Mouse (Mus musculus): Measurements from ENCODE around the gene Tbc1d9b.
"Not testable (repeated sequence)": the region's sequence is repeated elsewhere in the genome, so short reads cannot be mapped to it uniquely, and the experiment has no call there.

Gene Tbc1d9b

DNA sequence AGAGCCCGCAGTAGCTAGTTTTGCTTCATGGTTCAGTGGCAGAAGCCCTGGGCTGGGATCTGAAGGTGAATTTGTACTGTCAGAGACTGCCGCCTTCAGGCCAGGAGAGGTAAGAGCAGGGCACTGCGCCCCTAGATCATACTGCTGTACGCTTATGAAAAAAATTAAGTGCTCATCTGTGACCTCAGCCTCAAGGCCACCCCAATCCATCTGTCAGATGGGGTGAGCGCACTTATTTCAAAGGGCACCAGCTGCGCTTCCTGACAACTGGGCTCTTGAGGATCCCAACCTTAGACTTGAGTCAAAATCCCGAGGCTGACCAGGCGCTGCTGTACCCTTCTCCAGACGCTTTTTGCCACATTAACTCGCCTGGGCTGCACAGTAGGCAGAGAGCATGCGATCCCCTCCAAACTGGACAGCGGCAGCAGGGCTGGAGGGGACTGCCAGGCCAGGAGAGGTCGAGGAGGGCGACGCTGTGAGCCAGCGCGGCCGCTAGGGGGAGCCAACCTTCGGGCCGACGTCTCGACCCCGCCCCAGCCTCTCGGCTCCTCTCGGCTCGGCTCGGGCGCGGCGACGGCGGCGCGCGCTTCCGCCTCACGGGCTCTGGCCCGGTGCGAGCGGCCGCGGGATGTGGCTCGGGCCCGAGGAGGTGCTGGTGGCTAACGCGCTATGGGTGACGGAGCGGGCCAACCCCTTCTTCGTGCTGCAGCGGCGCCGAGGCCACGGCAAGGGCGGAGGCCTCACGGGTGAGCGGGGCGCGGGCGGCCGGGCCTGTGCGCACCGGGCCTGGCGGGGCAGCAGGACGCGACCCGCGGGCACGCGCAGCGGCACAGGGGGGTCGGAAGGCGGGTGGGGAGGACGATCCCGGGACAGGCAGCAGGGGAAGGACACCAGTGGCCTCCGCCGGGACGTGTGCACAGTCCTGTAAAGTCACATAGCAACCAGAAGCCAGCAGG is at the start of gene Tbc1d9b:
Gene Tbc1d9b, plus strand, starts transcription at position 586 of the 956 bp plus-strand sequence.
- peak; percentile 92 for DNase-seq (ENCODE audit: low read depth, low spot score)

GRCm38 (mm10) chr11:50086211-50086610 is 45.0 kb upstream of the Tbc1d9b start:
- no peak for DNase-seq (ENCODE audit: low read depth, low spot score)

DNA sequence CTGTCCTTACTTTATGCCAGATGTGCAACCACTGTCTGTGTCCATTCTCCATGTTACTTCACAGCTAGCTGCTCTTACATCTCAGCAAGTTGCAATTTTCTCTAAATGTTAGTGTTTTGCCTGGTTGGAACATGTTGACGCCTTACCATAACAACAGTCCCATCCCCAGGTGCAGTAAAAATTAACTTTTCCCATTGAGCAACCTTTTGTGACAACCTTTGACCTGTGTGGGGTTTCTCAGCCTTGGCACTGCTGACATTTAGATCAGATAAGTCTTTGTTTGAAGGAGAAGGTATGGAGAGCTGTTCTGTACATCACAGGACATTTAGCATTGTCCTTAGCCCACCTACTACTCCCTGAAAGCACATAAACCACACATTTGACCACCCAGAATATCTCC is 41.4 kb upstream of the Tbc1d9b start:
- DNase-seq (ENCODE audit: low read depth, low spot score) = no peak

DNA sequence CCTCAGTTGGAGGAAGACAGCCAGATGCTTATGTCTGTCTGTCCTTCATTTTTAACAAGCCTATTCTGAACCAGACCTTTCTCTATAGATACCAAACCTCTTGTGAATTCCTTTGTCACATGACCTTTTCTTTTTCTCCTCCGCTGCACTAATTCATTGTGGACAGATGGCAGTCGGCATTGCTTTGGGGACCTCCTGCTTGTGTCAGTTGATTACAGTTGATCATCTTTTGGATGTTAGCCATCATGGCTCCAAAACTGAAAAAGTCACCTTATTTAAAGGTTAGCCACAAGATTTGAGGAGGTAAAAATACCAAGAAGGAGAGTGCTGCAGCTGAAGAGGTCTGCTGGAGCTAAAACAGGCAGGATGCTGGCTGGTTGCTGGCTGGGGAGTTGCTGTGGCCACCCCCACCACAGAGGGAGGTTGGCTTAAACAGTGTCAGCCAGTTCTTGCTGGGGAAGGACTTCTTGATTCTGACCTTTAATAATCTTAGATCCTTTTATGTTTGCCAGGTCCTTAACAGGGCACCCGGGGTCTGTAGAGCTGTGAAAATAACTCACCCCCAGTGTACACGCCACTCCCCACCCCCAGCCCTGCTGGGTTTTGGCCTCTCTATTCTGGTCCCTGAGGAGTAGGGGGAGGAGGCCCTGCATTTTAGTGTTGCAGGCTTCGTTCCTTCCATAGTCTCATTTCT is 40.1 kb upstream of the Tbc1d9b start:
- no peak for DNase-seq (ENCODE audit: low read depth, low spot score)

- no peak for DNase-seq (ENCODE audit: low read depth, low spot score)
Observed at GRCm38 (mm10) chr11:50091681-50092080, 39.5 kb upstream of the Tbc1d9b start.

DNA sequence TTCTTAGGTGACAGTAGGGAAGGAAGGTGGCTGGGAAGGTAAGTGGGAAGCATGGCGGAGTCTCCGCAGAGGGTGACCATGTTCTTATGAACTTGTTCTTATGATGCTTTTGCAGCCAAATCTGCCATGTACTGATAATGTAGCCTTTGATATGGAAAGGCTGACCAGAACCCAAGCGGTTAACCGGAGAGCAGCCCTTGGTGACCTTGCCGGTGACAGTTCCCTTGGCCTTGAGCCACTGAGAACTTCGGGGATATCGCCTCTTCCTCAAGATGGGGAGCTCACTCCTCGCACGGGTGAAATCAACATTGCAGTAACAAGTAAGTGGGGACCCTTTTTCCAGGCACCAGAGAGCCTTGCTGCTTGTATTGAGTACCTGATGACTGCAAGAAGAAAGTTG is 35.5 kb upstream of the Tbc1d9b start:
- DNase-seq (ENCODE audit: low read depth, low spot score) = no peak

DNA sequence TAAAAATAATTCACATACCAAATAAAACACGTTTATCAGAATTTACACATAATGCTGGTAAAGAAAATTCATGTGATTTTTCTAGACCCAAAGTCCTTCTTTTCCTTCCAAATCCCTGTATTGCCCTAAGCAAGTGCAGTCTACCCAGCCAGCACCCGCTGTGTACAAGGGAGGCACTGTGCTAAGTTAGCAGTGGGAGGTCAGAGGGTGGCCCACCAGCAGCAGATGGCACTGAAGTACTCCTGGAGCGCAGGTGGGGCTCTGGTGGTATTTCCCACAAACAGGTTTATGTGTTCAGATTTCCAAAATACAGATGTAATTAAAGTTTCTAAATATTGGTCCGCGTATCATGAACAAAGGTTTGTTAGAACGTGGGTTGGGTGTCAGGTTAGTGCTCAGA is 34.1 kb upstream of the Tbc1d9b start:
- no peak for DNase-seq (ENCODE audit: low read depth, low spot score)

- no peak for DNase-seq (ENCODE audit: low read depth, low spot score)
Observed at GRCm38 (mm10) chr11:50098961-50099481, 32.2 kb upstream of the Tbc1d9b start.

DNA sequence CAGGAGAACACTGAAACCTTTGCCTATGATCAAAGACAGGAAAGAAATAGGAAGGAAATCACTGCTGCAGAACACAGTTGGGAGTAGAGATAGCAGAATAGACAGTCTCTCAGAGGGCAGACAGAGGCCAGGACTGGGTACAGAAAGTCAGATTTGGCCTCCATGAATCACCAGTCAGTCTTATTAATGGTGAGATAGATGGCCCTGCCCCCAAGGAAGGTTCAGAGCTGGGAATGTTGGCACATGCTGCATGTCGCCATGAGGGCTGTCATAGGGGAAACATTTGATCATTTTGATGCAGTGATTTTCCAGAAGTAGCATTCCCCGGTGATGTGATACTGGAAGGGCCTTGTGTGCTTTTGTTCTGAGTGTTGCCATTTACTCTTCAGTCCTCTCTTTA is 31.5 kb upstream of the Tbc1d9b start:
- no peak for DNase-seq (ENCODE audit: low read depth, low spot score)

DNA sequence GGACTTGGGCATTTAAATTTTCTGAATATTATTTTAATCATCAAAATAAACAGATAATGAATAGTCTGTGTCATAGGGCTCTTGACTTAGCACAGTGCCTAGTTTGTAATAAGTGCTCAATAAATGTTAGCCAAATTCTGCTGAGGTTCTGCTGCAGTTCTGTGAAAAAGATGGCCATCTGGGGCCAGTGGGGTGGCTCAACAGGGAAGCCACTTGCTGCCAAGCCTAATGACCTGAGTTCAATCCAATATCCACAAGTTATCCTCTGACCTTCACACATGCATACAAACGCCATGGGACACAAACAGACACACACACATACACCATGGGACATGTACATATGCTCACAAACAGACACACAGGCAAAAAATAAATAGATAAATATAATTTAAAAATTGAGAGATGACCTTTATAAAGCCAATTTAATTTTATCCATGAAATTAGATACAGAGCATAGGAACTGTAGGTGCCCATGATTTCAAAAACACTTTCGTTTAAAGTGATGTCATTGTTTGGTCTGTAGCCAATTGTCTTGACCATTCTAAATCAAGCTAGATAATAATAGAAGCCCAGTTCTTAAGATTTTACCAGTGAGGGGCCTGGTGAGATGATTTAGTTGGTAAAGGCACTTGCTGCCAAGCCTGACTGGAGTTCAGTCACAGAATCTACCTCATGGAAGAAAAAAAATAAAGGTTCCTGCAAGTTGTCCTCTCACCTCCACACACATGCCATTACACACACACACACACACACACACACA is 30.5 kb upstream of the Tbc1d9b start:
- no peak for DNase-seq (ENCODE audit: low read depth, low spot score)

DNA sequence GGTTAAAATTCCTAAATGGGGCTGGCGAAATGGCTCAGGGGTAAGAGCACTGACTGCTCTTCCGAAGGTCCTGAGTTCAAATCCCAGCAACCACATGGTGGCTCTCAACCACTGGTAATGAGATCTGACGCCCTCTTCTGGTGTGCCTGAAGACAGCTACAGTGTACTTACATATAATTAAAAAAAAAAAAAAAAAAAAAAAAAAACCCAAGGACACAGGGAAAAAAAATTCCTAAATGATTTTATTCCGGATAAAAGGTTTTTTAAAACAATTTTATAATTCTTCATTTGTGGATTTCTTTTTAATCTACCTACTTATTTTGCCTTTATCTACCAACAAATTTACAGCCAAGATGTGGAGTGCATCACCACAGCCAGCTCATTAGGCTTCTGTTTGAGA is 29.2 kb upstream of the Tbc1d9b start:
- not testable (repeated sequence) for DNase-seq (ENCODE audit: low read depth, low spot score)

GRCm38 (mm10) chr11:50104016-50104415 is 27.2 kb upstream of the Tbc1d9b start:
- DNase-seq (ENCODE audit: low read depth, low spot score) = no peak

DNA sequence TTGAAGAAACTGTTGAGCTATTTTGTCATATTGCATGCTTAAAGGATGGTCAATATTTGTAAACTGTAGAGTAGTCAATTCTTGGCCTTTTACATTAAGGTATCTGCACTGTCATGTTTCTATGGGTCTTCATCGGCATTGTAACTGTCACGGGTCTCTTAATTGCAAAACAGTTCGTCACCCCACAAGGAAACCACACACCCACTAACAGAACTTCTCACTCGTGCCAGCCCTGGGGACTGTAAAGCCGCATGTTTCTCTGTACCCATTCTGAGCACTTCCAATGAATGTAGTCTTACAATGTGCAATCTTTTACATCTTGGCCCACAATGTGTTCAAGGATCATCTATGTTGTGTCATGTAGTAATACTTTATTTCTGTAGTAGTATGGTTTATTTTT is 26.0 kb upstream of the Tbc1d9b start:
- DNase-seq (ENCODE audit: low read depth, low spot score) = no peak

- no peak for DNase-seq (ENCODE audit: low read depth, low spot score)
Observed at GRCm38 (mm10) chr11:50106024-50106423, 25.2 kb upstream of the Tbc1d9b start.

GRCm38 (mm10) chr11:50108823-50109244 is 22.4 kb upstream of the Tbc1d9b start:
- no peak for DNase-seq (ENCODE audit: low read depth, low spot score)

- DNase-seq (ENCODE audit: low read depth, low spot score) = peak; percentile 78
Observed at GRCm38 (mm10) chr11:50114329-50114728, 16.9 kb upstream of the Tbc1d9b start.

DNA sequence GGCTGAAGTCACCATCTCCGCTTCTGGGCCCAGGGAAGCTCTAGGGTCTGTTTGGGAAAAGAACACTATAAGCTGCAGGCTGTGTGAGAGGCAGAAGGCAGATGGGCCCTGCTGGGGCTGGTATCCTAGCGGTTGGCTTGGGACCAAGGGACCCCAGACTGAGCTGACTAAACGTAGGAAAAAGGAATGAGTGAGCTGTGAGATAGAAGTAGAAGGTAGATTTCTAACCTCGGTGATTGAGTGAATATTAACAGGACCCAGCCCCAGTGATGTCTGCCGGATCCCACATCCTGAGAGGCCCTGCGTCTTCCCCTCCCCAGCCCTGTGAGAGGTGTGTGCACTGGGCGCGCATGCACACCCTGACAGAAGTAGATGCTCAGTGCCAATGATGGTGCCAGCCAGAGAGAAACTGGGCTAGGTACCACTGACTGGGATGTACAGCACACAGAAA is 8.5 kb upstream of the Tbc1d9b start:
- DNase-seq (ENCODE audit: low read depth, low spot score) = no peak

GRCm38 (mm10) chr11:50127781-50128180 is 3.4 kb upstream of the Tbc1d9b start:
- DNase-seq (ENCODE audit: low read depth, low spot score) = no peak

DNA sequence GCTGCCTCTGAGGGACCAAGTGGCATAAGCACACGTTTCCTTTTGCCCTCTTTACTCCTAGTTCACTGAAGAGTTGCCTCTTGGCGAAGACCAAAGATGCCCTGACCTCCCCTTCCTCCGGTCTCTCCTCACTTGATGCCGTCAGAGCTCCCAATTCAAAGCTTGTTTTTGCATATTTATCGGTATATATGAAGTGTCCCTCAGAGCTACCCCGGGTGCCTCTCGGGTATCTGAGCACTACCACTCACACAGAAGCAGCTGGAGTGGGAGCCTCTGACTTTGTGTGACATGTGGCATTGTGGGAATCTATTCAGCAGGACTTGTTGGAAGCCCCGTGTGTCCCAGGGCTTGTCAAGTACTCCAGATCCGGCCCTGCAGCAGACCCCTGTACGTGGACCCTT is 605 bp downstream of the Tbc1d9b start:
- peak; percentile 9 for DNase-seq (ENCODE audit: low read depth, low spot score)

DNA sequence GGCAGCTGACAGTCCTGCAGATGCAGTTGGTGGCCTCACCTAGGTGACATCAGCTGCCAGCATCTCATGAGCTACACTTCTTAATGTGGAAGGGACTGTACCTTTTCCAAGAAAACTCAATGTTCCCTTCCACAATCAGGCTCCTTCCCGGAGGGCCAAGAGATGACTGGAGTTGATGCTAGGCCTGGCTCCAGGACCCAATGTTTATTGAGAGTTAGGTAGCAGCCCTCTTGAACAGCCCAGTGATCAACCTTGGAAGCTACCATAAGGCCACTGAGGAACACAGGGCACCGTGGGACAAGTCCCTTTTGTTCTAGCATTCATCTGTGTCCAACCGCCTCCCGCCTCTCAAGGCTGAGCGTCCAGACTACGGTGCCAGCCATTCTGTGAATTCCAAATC is 1.1 kb downstream of the Tbc1d9b start:
- no peak for DNase-seq (ENCODE audit: low read depth, low spot score)

DNA sequence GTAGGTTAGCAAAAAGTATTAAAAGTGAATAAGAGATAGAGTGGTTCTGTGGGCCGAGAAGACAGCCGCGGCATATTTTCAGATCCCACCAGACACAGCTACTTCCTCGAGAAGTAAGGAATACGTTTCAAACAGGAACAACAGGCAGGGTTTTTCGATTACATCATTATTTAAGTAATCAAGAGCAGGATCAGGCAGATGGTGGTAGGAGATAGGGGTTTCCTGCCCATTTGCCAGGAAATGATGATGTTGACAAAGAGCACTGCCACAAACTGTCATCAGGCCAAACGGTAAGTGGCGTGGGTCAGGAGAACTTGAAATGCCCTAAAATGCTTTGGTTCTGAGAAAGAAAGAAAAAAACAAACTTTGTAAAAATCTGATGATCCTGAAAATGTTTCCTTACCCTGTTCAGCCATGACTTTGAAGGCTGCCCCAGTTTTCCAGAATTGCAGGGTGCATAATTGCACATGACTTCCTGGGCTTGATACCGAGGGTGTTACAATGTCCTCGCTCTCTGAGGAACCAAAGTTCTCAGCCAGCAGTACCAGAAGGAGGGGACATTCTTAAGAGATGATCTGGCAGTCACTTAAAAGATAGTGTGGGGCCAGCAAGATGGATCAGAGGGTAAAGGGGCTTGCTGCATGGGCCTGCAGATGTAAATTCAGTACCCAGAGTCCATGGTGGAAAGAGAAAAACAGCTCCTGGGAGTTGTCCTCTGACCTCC is 3.1 kb downstream of the Tbc1d9b start:
- no peak for DNase-seq (ENCODE audit: low read depth, low spot score)
